Mouse (Mus musculus): Measurements from ENCODE around the gene Hoxc8. TPM values are rescaled to one million over a fixed set of nuclear protein-coding genes. Genes with fewer than 3 reads are reported as not detected.

Gene Hoxc8
- total RNA-seq, 1 experiment: 0.22 TPM

DNA sequence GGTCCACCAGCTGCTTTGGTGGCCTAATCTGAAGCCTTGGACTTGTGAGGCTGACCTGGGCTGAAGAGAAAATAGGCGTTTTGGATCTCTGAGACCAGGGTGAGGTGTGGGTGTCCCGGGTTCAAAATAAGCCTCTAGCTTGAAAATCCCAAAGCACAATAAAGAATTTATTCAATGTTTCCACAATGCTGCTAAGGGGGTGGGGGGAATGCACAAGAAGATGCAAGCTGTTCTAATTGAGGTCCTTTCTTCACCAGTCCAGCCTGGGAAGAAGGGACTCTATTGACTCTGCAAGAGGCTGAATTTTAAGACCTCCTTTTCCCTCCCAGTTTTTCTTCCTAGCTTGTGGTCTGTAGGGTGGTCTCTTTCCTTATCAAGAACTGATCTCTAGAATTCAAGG, 39.5 kb upstream of the Hoxc8 start:
- no peaks in the 10 kb centered on the region; a peak in 2 of 4 replicates for H3K4me1 ChIP-seq (ENCODE audit: control insufficient read depth in 2 of 2, insufficient read depth in 2 of 2, low read length in 2 of 2, poor library complexity in 1 of 2)
- H3K9ac ChIP-seq (ENCODE audit: insufficient read depth, low read depth, low read length, poor library complexity, severe bottlenecking): no peak overlapping the region
- H3K4me3 ChIP-seq (ENCODE audit: insufficient read depth in 1 of 2, low read depth in 1 of 2, low read length in 2 of 2, poor library complexity in 1 of 2, severe bottlenecking in 1 of 2): no peak overlapping the region
- H3K36me3 ChIP-seq (ENCODE audit: control insufficient read depth, insufficient read depth, low read length, poor library complexity, severe bottlenecking): no peaks in the 10 kb centered on the region
- no peak for DNase-seq (ENCODE audit: low read depth, low spot score)
- no peak for TF ChIP-seq CHD2 (IDR thresholded peaks at IDR 0.05; ENCODE audit: low read depth, low read length)
- TF ChIP-seq MAFK (IDR thresholded peaks at IDR 0.05; ENCODE audit: insufficient read depth, low read depth, low read length): no peak
- TF ChIP-seq HCFC1 (IDR thresholded peaks at IDR 0.05; ENCODE audit: borderline replicate concordance, insufficient read depth, low read length): no peak
- no peak for TF ChIP-seq ZNF384 (IDR thresholded peaks at IDR 0.05; ENCODE audit: low read depth, low read length)
- no peak for TF ChIP-seq ZC3H11A (IDR thresholded peaks at IDR 0.05; ENCODE audit: borderline replicate concordance, low read depth, low read length)
- in situ Hi-C loops (cut with MboI; ENCODE audit: low sequenced_read_pairs in 2 of 2, unreplicated experiment in 2 of 2): no loop called here
- no peaks in the 10 kb centered on the region for H3K9me3 ChIP-seq (ENCODE audit: control insufficient read depth, insufficient read depth, low read depth, low read length)
- H3K27ac ChIP-seq (ENCODE audit: insufficient read depth, low read depth, low read length, poor library complexity, severe bottlenecking): no peak overlapping the region

DNA sequence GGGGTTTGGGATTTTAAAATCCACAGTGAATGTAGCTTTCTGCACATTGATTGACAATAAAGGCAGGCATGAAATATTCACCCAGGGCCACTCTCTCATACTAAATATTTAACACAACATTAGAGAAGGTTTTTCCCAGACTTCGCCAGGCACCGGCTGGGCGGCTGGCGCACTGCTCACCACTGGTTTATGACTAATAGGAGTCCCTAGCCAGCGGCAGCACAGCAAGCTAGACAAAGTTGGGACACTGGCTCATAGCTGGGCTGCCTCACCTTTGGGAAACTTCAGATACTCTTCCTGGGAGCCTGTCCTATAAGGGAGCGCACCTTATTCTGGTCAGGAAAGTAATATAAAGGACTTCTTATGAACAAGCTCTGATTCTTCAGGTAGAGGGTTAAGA, 36.8 kb upstream of the Hoxc8 start:
- H3K27ac ChIP-seq (ENCODE audit: insufficient read depth, low read depth, low read length, poor library complexity, severe bottlenecking): no peak overlapping the region
- TF ChIP-seq CHD2 (IDR thresholded peaks at IDR 0.05; ENCODE audit: low read depth, low read length): no peak
- TF ChIP-seq ZNF384 (IDR thresholded peaks at IDR 0.05; ENCODE audit: low read depth, low read length): no peak
- TF ChIP-seq HCFC1 (IDR thresholded peaks at IDR 0.05; ENCODE audit: borderline replicate concordance, insufficient read depth, low read length): no peak
- no peak for TF ChIP-seq MAFK (IDR thresholded peaks at IDR 0.05; ENCODE audit: insufficient read depth, low read depth, low read length)
- TF ChIP-seq ZC3H11A (IDR thresholded peaks at IDR 0.05; ENCODE audit: borderline replicate concordance, low read depth, low read length): no peak
- H3K4me1 ChIP-seq (ENCODE audit: control insufficient read depth in 2 of 2, insufficient read depth in 2 of 2, low read length in 2 of 2, poor library complexity in 1 of 2): peaks cover 0 to 6% of the 10 kb centered on the region in 2 experiments; a peak in 1 of 4 replicates

DNA sequence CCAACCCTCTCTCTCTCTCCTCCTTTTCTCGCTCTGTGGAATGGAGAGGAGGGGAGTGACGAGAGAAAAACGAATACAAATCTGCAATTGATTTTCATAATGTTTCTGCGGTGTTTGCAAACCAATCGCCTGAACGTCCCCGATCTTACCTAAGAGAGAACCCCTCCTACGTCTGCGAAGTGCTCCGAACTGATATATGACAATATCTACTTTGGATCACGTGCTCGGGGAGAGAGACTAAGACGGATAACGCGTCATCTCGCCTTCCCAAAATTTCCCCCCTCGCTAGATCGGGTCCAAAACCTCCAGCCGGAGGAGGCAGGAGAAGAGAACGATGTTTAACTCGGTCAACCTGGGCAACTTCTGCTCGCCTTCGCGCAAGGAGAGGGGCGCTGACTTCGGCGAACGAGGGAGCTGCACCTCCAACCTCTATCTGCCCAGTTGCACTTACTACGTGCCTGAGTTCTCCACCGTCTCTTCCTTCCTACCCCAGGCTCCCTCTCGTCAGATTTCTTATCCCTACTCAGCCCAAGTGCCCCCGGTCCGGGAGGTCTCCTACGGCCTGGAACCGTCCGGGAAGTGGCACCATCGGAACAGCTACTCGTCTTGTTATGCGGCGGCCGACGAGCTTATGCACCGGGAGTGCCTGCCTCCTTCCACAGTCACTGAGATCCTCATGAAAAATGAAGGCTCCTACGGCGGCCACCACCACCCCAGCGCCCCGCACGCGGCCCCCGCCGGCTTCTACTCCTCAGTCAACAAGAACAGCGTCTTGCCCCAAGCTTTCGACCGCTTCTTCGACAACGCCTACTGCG, 36.0 kb upstream of the Hoxc8 start, which contains the start of gene Hoxc11:
Gene Hoxc11, plus strand, starts transcription at position 236 of the 815 bp plus-strand sequence.
- H3K9me3 ChIP-seq (ENCODE audit: control insufficient read depth, insufficient read depth, low read depth, low read length): no peaks in the 10 kb centered on the region
- TF ChIP-seq ZC3H11A (IDR thresholded peaks at IDR 0.05; ENCODE audit: borderline replicate concordance, low read depth, low read length) (no peak), MAFK (IDR thresholded peaks at IDR 0.05; ENCODE audit: insufficient read depth, low read depth, low read length) (no peak), ZNF384 (IDR thresholded peaks at IDR 0.05; ENCODE audit: low read depth, low read length) (no peak), HCFC1 (IDR thresholded peaks at IDR 0.05; ENCODE audit: borderline replicate concordance, insufficient read depth, low read length) (0 out of 2 replicates have a peak, but pooled peaks have one; percentile 39)
- DNase-seq (ENCODE audit: low read depth, low spot score): no peak
- peak within 1 kb of the TSS in 1 of 2 experiments; percentile 15; a peak in 2 of 4 replicates for H3K4me3 ChIP-seq (ENCODE audit: insufficient read depth in 1 of 2, low read depth in 1 of 2, low read length in 2 of 2, poor library complexity in 1 of 2, severe bottlenecking in 1 of 2)
- no peaks in the 10 kb centered on the region for H3K36me3 ChIP-seq (ENCODE audit: control insufficient read depth, insufficient read depth, low read length, poor library complexity, severe bottlenecking)
- H3K27ac ChIP-seq (ENCODE audit: insufficient read depth, low read depth, low read length, poor library complexity, severe bottlenecking): no peak within 1 kb of the TSS
- H3K9ac ChIP-seq (ENCODE audit: insufficient read depth, low read depth, low read length, poor library complexity, severe bottlenecking): no peak within 1 kb of the TSS
- peaks cover 0 to 6% of the 10 kb centered on the region in 2 experiments; a peak in 1 of 4 replicates for H3K4me1 ChIP-seq (ENCODE audit: control insufficient read depth in 2 of 2, insufficient read depth in 2 of 2, low read length in 2 of 2, poor library complexity in 1 of 2)
- in situ Hi-C loops (cut with MboI; ENCODE audit: low sequenced_read_pairs in 2 of 2, unreplicated experiment in 2 of 2): no loop called here

More for the DNA sequence above, 36.8 kb upstream of the Hoxc8 start:
- Histone ChIP-seq H3K9me3 (ENCODE audit: control insufficient read depth, insufficient read depth, low read depth, low read length) (no peaks in the 10 kb centered on the region), H3K36me3 (ENCODE audit: control insufficient read depth, insufficient read depth, low read length, poor library complexity, severe bottlenecking) (no peaks in the 10 kb centered on the region), H3K4me3 (ENCODE audit: insufficient read depth in 1 of 2, low read depth in 1 of 2, low read length in 2 of 2, poor library complexity in 1 of 2, severe bottlenecking in 1 of 2) (no peak overlapping the region), H3K9ac (ENCODE audit: insufficient read depth, low read depth, low read length, poor library complexity, severe bottlenecking) (no peak overlapping the region)
- in situ Hi-C loops (cut with MboI; ENCODE audit: low sequenced_read_pairs in 2 of 2, unreplicated experiment in 2 of 2): no loop called here
- DNase-seq (ENCODE audit: low read depth, low spot score): no peak

DNA sequence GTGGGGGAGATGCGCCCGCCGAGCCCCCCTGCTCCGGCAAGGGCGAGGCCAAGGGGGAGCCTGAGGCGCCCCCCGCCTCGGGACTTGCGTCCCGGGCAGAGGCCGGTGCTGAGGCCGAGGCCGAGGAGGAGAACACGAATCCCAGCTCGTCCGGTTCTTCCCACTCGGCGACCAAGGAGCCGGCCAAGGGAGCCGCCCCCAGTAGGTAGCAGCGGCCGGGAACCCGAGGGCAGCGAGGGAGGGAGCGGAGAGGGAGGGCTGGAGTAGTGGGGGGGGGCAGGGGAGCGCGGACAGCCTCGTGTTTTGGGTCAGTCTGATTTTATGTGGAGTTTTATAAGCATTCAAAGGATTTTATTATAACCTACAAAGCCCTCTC, 35.4 kb upstream of the Hoxc8 start:
- in situ Hi-C loops (cut with MboI; ENCODE audit: low sequenced_read_pairs in 2 of 2, unreplicated experiment in 2 of 2): no loop called here
- Histone ChIP-seq H3K27ac (ENCODE audit: insufficient read depth, low read depth, low read length, poor library complexity, severe bottlenecking) (no peak overlapping the region), H3K9me3 (ENCODE audit: control insufficient read depth, insufficient read depth, low read depth, low read length) (no peaks in the 10 kb centered on the region), H3K9ac (ENCODE audit: insufficient read depth, low read depth, low read length, poor library complexity, severe bottlenecking) (no peak overlapping the region), H3K36me3 (ENCODE audit: control insufficient read depth, insufficient read depth, low read length, poor library complexity, severe bottlenecking) (no peaks in the 10 kb centered on the region), H3K4me3 (ENCODE audit: insufficient read depth in 1 of 2, low read depth in 1 of 2, low read length in 2 of 2, poor library complexity in 1 of 2, severe bottlenecking in 1 of 2) (peak overlapping the region in 1 of 2 experiments; percentile 15; a peak in 2 of 4 replicates), H3K4me1 (ENCODE audit: control insufficient read depth in 2 of 2, insufficient read depth in 2 of 2, low read length in 2 of 2, poor library complexity in 1 of 2) (peaks cover 0 to 6% of the 10 kb centered on the region in 2 experiments; a peak in 1 of 4 replicates)
- TF ChIP-seq CHD2 (IDR thresholded peaks at IDR 0.05; ENCODE audit: low read depth, low read length) (no peak), MAFK (IDR thresholded peaks at IDR 0.05; ENCODE audit: insufficient read depth, low read depth, low read length) (no peak)
- DNase-seq (ENCODE audit: low read depth, low spot score): no peak
